ENCODE assay signal across 23 mouse cellular contexts in the genomic region with DNA sequence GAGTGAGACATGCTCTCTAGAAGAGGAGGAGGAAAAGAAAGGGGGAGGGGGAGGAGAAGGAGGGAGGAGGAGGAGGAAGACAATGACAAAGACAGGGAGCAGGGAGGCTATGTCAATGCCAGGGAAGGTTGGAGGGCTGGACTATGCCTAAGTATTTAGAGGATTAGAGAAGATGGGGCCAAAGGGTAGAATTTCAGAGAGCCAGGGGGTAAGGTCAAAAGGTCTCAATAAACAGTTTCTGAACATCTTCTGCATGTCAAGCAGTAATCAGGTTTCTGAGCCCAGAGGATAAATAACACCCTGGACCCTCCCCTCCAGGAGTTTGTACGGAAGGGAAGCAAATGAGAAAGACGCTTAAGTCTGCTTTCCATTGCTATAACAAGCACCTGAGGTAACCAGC. TPM values are rescaled to one million over a fixed set of nuclear protein-coding genes. Genes with fewer than 3 reads are reported as not detected.
DNase-seq lines count a peak whose midpoint lies in the region; ATAC-seq and TF ChIP-seq lines count a peak whose summit lies in the region.
"Had no signal": no experiment of that assay in that cellular context is flagged by ENCODE, and none has a peak within 500 bp of the region (broad histone marks: within the 10 kb centered on the region; RNA-seq: fewer than 3 reads in every experiment).

No protein-coding gene starts in this region.

- no peaks in the 10 kb centered on the region for H3K36me3 ChIP-seq in heart, embryonic 10.5 days
- no peaks in the 10 kb centered on the region for H3K36me3 ChIP-seq in heart, embryonic 11.5 days (ENCODE audit: control insufficient read depth, insufficient read depth, low read length)
- H3K36me3 ChIP-seq in kidney, adult 2 months (ENCODE audit: control insufficient read depth, insufficient read depth, low read length) = no peaks in the 10 kb centered on the region
- H3K36me3 ChIP-seq in midbrain, embryonic 11.5 days (ENCODE audit: control insufficient read depth, insufficient read depth, low read length) = no peaks in the 10 kb centered on the region
- no peaks in the 10 kb centered on the region for H3K36me3 ChIP-seq in midbrain, embryonic 10.5 days
- H3K36me3 ChIP-seq: embryonic facial prominence, embryonic 10.5 days; embryonic facial prominence, embryonic 12.5 days; forebrain, embryonic 15.5 days; G1E had no signal

- H3K9me3 ChIP-seq in heart, embryonic 10.5 days = no peaks in the 10 kb centered on the region
- no peaks in the 10 kb centered on the region for H3K9me3 ChIP-seq in heart, embryonic 11.5 days (replicated peaks; ENCODE audit: control insufficient read depth, low read length)
- no peaks in the 10 kb centered on the region for H3K9me3 ChIP-seq in midbrain, embryonic 11.5 days (ENCODE audit: control insufficient read depth, low read length)
- no peaks in the 10 kb centered on the region for H3K9me3 ChIP-seq in midbrain, embryonic 10.5 days (replicated peaks)
- H3K9me3 ChIP-seq: embryonic facial prominence, embryonic 10.5 days; embryonic facial prominence, embryonic 12.5 days; forebrain, embryonic 13.5 days; forebrain, embryonic 15.5 days; G1E had no signal

- peaks cover 38% of the 10 kb centered on the region for H3K4me1 ChIP-seq in heart, embryonic 10.5 days
- H3K4me1 ChIP-seq in heart, embryonic 11.5 days (ENCODE audit: control insufficient read depth, insufficient read depth, low read length) = peaks cover 12% of the 10 kb centered on the region
- peaks cover 20% of the 10 kb centered on the region; the same call in 1 of the 2 replicates for H3K4me1 ChIP-seq in kidney, adult 2 months (ENCODE audit: control insufficient read depth, insufficient read depth, low read length)
- H3K4me1 ChIP-seq in midbrain, embryonic 11.5 days (ENCODE audit: control insufficient read depth, insufficient read depth, low read length) = peaks cover 10% of the 10 kb centered on the region
- H3K4me1 ChIP-seq in midbrain, embryonic 10.5 days = peaks cover 59% of the 10 kb centered on the region

- TF ChIP-seq CTCF in kidney, adult 2 months (conservative IDR thresholded peaks at IDR 0.05; ENCODE audit: insufficient read depth, insufficient read length, low read depth, low read length) = no peak

- peaks cover 25% of the 10 kb centered on the region for H3K27me3 ChIP-seq in heart, embryonic 10.5 days (ENCODE audit: insufficient read depth, poor library complexity, severe bottlenecking)
- H3K27me3 ChIP-seq in heart, embryonic 11.5 days (ENCODE audit: control insufficient read depth, insufficient read depth, low read length) = no peaks in the 10 kb centered on the region
- no peaks in the 10 kb centered on the region for H3K27me3 ChIP-seq in kidney, adult 2 months (replicated peaks; ENCODE audit: control insufficient read depth, insufficient read depth, low read length)
- peaks cover 19% of the 10 kb centered on the region for H3K27me3 ChIP-seq in midbrain, embryonic 11.5 days (ENCODE audit: control insufficient read depth, insufficient read depth, low read length)
- H3K27me3 ChIP-seq in midbrain, embryonic 10.5 days (ENCODE audit: low read depth, poor library complexity, severe bottlenecking) = peaks cover 63% of the 10 kb centered on the region
- H3K27me3 ChIP-seq: Patski had no signal

- H3K4me2 ChIP-seq in heart, embryonic 11.5 days = no peak overlapping the region
- no peak overlapping the region for H3K4me2 ChIP-seq in midbrain, embryonic 11.5 days
- H3K4me2 ChIP-seq: embryonic facial prominence, embryonic 12.5 days; forebrain, embryonic 13.5 days; forebrain, embryonic 15.5 days had no signal

- peak; percentile 35 for DNase-seq in embryo, embryonic 10 days (ENCODE audit: low spot score)
- DNase-seq in embryo, embryonic 10.5 days (ENCODE audit: low spot score) = no peak
- DNase-seq in heart, embryonic 10.5 days (ENCODE audit: low spot score) = no peak
- peak; percentile 59 for DNase-seq in kidney, adult 2 months
- DNase-seq in kidney, postnatal 4 days = no peak
- DNase-seq in midbrain, embryonic 11.5 days (ENCODE audit: low spot score, missing footprints) = peak; percentile 84
- no peak for DNase-seq in midbrain, embryonic 10.5 days (ENCODE audit: low spot score)
- DNase-seq: B cell, adult 2 months; cerebellum, adult 11-12 months; cerebellum, adult 2 months; cerebellum, adult 9-10 months; cerebellum, postnatal 10 days; cerebellum, postnatal 25 days; forebrain, postnatal 0 days had no signal

- H3K9ac ChIP-seq in heart, embryonic 11.5 days (ENCODE audit: low read depth, low read length) = no peak overlapping the region
- H3K9ac ChIP-seq in midbrain, embryonic 11.5 days (ENCODE audit: low read length) = no peak overlapping the region
- H3K9ac ChIP-seq: embryonic facial prominence, embryonic 12.5 days; forebrain, embryonic 13.5 days; forebrain, embryonic 15.5 days; forebrain, postnatal 0 days had no signal

- H3K4me3 ChIP-seq in heart, embryonic 10.5 days = no peak overlapping the region
- H3K4me3 ChIP-seq in heart, embryonic 11.5 days (ENCODE audit: low read depth, low read length) = no peak overlapping the region
- H3K4me3 ChIP-seq in kidney, adult 2 months (ENCODE audit: insufficient read depth, low read depth, low read length) = no peak overlapping the region
- no peak overlapping the region for H3K4me3 ChIP-seq in midbrain, embryonic 11.5 days (ENCODE audit: low read depth, low read length)
- H3K4me3 ChIP-seq in midbrain, embryonic 10.5 days = no peak overlapping the region
- H3K4me3 ChIP-seq: embryonic facial prominence, embryonic 10.5 days; embryonic facial prominence, embryonic 12.5 days; forebrain, embryonic 13.5 days; forebrain, embryonic 15.5 days had no signal

- WGBS in heart, embryonic 10.5 days = 68% methylated on average over 2 of the region's 2 CpGs
- WGBS in heart, embryonic 11.5 days (ENCODE audit: insufficient replicate concordance) = 76% methylated on average over 2 of the region's 2 CpGs
- 64% methylated on average over 2 of the region's 2 CpGs for WGBS in kidney, adult 2 months
- WGBS in midbrain, embryonic 11.5 days = 55% methylated on average over 2 of the region's 2 CpGs
- WGBS in midbrain, embryonic 10.5 days = 51% methylated on average over 2 of the region's 2 CpGs

- H3K27ac ChIP-seq in heart, embryonic 10.5 days = 0 out of 2 replicates have a peak overlapping the region, but pooled peaks have one; percentile 7
- H3K27ac ChIP-seq in heart, embryonic 11.5 days (ENCODE audit: low read depth, low read length) = no peak overlapping the region
- 0 out of 2 replicates have a peak overlapping the region, but pooled peaks have one; percentile 0 for H3K27ac ChIP-seq in kidney, adult 2 months (ENCODE audit: insufficient read depth, low read depth, low read length)
- H3K27ac ChIP-seq in midbrain, embryonic 11.5 days (ENCODE audit: low read depth, low read length) = no peak overlapping the region
- H3K27ac ChIP-seq in midbrain, embryonic 10.5 days (replicated peaks) = no peak overlapping the region
- H3K27ac ChIP-seq: embryonic facial prominence, embryonic 10.5 days; embryonic facial prominence, embryonic 12.5 days; forebrain, embryonic 13.5 days; forebrain, embryonic 15.5 days had no signal

- no peak for ATAC-seq in heart, embryonic 11.5 days (replicated peaks; ENCODE audit: insufficient number of reproducible peaks, low FRiP score, low TSS enrichment)
- no peak for ATAC-seq in midbrain, embryonic 11.5 days (ENCODE audit: low FRiP score)
- ATAC-seq: activated CD4-positive, CD25-positive, alpha-beta regulatory T cell, adult 4 months; CD4-positive, CD25-positive, alpha-beta regulatory T cell, adult 4 months; forebrain, embryonic 13.5 days; forebrain, embryonic 15.5 days; forebrain, postnatal 0 days; Patski had no signal

- TF ChIP-seq POLR2A in kidney, adult 2 months (IDR thresholded peaks at IDR 0.05; ENCODE audit: low read depth, low read length) = no peak

RNA-seq across cellular contexts. Expression of a gene that starts 1.7 kb away (rescaled TPM):
- polyA plus RNA-seq in heart, embryonic 10.5 days (2016; fragmentation: Nextera tagmentation; extraction: Ambion mirVana) = 6.8 and 6.9 TPM in 2 replicates
- 4.2 and 4.4 TPM in 2 replicates for polyA plus RNA-seq in heart, embryonic 11.5 days (2014; fragmentation: Nextera tagmentation; extraction: Ambion mirVana)
- polyA plus RNA-seq in kidney, adult 2 months (2012; rRNA removed) = 69.3 and 73.8 TPM in 2 replicates
- polyA plus RNA-seq in midbrain, embryonic 11.5 days (2014; fragmentation: Nextera tagmentation; extraction: Ambion mirVana) = 0.14 and 0.19 TPM in 2 replicates
- 0.68 and 0.72 TPM in 2 replicates for polyA plus RNA-seq in midbrain, embryonic 10.5 days (2016; fragmentation: Nextera tagmentation; extraction: Ambion mirVana)
- polyA plus RNA-seq: activated CD4-positive, CD25-positive, alpha-beta regulatory T cell, adult 4 months; CD4-positive, CD25-positive, alpha-beta regulatory T cell, adult 4 months had no signal

RNA-seq across cellular contexts. Expression of a gene that starts 50.1 kb away (rescaled TPM):
- 0.12 and 0.49 TPM in 2 replicates for polyA plus RNA-seq in heart, embryonic 10.5 days (2016; fragmentation: Nextera tagmentation; extraction: Ambion mirVana)
- polyA plus RNA-seq in heart, embryonic 11.5 days (2014; fragmentation: Nextera tagmentation; extraction: Ambion mirVana) = not detected in 2 replicates
- polyA plus RNA-seq in kidney, adult 2 months (2012; rRNA removed) = not detected in 2 replicates
- 10.7 and 12.9 TPM in 2 replicates for polyA plus RNA-seq in midbrain, embryonic 11.5 days (2014; fragmentation: Nextera tagmentation; extraction: Ambion mirVana)
- polyA plus RNA-seq in midbrain, embryonic 10.5 days (2016; fragmentation: Nextera tagmentation; extraction: Ambion mirVana) = 6.2 and 8.4 TPM in 2 replicates
- polyA plus RNA-seq: activated CD4-positive, CD25-positive, alpha-beta regulatory T cell, adult 4 months; CD4-positive, CD25-positive, alpha-beta regulatory T cell, adult 4 months; G1E had no signal

RNA-seq across cellular contexts. Expression of a gene that starts 50.1 kb away (rescaled TPM):
- 0.05 TPM in 1 of 2 replicates, not detected in the other for polyA plus RNA-seq in heart, embryonic 10.5 days (2016; fragmentation: Nextera tagmentation; extraction: Ambion mirVana)
- polyA plus RNA-seq in heart, embryonic 11.5 days (2014; fragmentation: Nextera tagmentation; extraction: Ambion mirVana) = 0.03 TPM in 1 of 2 replicates, not detected in the other
- not detected in 2 replicates for polyA plus RNA-seq in kidney, adult 2 months (2012; rRNA removed)
- 5.0 and 5.2 TPM in 2 replicates for polyA plus RNA-seq in midbrain, embryonic 11.5 days (2014; fragmentation: Nextera tagmentation; extraction: Ambion mirVana)
- 2.3 and 4.0 TPM in 2 replicates for polyA plus RNA-seq in midbrain, embryonic 10.5 days (2016; fragmentation: Nextera tagmentation; extraction: Ambion mirVana)
- polyA plus RNA-seq: activated CD4-positive, CD25-positive, alpha-beta regulatory T cell, adult 4 months; CD4-positive, CD25-positive, alpha-beta regulatory T cell, adult 4 months; G1E had no signal

Comparison
In these comparisons a context has a peak if more than half of its experiments do, and no peak if none do; other contexts are left out.
1. DNase-seq: peak in embryo, embryonic 10 days (single experiment), kidney, adult 2 months (single experiment) and midbrain, embryonic 11.5 days (single experiment); none in embryo, embryonic 10.5 days (single experiment), heart, embryonic 10.5 days (single experiment), kidney, postnatal 4 days (0 of 2) and midbrain, embryonic 10.5 days (single experiment).
2. H3K27ac ChIP-seq: peak in heart, embryonic 10.5 days (single experiment) and kidney, adult 2 months (single experiment); none in heart, embryonic 11.5 days (single experiment), midbrain, embryonic 11.5 days (single experiment) and midbrain, embryonic 10.5 days (single experiment).